Mouse (Mus musculus) regulatory T cell (primary cell): ENCODE data around the gene Nop14.

ENCODE experiments used
- in situ Hi-C: fragments of 300-600 bp; cut with MboI, MseI; formaldehyde crosslinking; loops from one replicate; pipeline ENCODE4 v1.15.1; 2025; ENCODE audit warnings: high pct_unique_total_duplicates

Nop14 gene

GRCm38 (mm10) chr5:34659686-34660590 lies at the start of gene Nop14, which contains the start of gene Grk4:
Gene Nop14, minus strand, starts transcription at chr5:34660148.
Gene Grk4, plus strand, starts transcription at chr5:34660379.
- in situ Hi-C loops = loop anchor here (5.0 kb wide), 1 partner anchor 138 kb away; no protein-coding TSS in a partner anchor

GRCm38 (mm10) chr5:34708436-34708835 lies 48.5 kb upstream of the Nop14 start:
- in situ Hi-C loops = loop anchor here (10.0 kb wide), 1 partner anchor 326 kb away; no protein-coding TSS in a partner anchor

GRCm38 (mm10) chr5:34695521-34695920 lies 35.6 kb upstream of the Nop14 start:
- in situ Hi-C loops = no loop called here

- in situ Hi-C loops = no loop called here
Measured at GRCm38 (mm10) chr5:34692782-34693181, 32.8 kb upstream of the Nop14 start.

- in situ Hi-C loops = no loop called here
Measured at GRCm38 (mm10) chr5:34689868-34690267, 29.9 kb upstream of the Nop14 start.

GRCm38 (mm10) chr5:34670280-34670679 lies 10.3 kb upstream of the Nop14 start:
- in situ Hi-C loops = no loop called here

- in situ Hi-C loops = no loop called here
Measured at GRCm38 (mm10) chr5:34669493-34669892, 9.5 kb upstream of the Nop14 start.

GRCm38 (mm10) chr5:34663231-34663630 lies 3.3 kb upstream of the Nop14 start:
- in situ Hi-C loops = no loop called here

GRCm38 (mm10) chr5:34661909-34662308 lies 2.0 kb upstream of the Nop14 start:
- in situ Hi-C loops = no loop called here

- in situ Hi-C loops = no loop called here
Measured at GRCm38 (mm10) chr5:34660591-34661130, 713 bp upstream of the Nop14 start.

GRCm38 (mm10) chr5:34657556-34657955 lies 2.4 kb downstream of the Nop14 start:
- in situ Hi-C loops = loop anchor here (5.0 kb wide), 1 partner anchor 135 kb away; no protein-coding TSS in a partner anchor

GRCm38 (mm10) chr5:34654881-34655280 lies 5.1 kb downstream of the Nop14 start:
- in situ Hi-C loops = loop anchor here (5.0 kb wide), 1 partner anchor 133 kb away; no protein-coding TSS in a partner anchor

GRCm38 (mm10) chr5:34652961-34653360 lies 7.0 kb downstream of the Nop14 start:
- in situ Hi-C loops = no loop called here

- in situ Hi-C loops = loop anchor here (5.0 kb wide), 2 partner anchors 100 to 300 kb away; no protein-coding TSS in a partner anchor
Measured at GRCm38 (mm10) chr5:34647581-34647980, 12.4 kb downstream of the Nop14 start.

- in situ Hi-C loops = no loop called here
Measured at GRCm38 (mm10) chr5:34642932-34643331, 17.0 kb downstream of the Nop14 start.

GRCm38 (mm10) chr5:34641991-34642390 lies 18.0 kb downstream of the Nop14 start:
- in situ Hi-C loops = no loop called here

- in situ Hi-C loops = no loop called here
Measured at GRCm38 (mm10) chr5:34637591-34638156, 22.3 kb downstream of the Nop14 start.

GRCm38 (mm10) chr5:34636481-34637287 lies 23.3 kb downstream of the Nop14 start, which contains the start of gene Mfsd10:
Gene Mfsd10, minus strand, starts transcription at chr5:34637212.
- in situ Hi-C loops = no loop called here

GRCm38 (mm10) chr5:34635665-34636192 lies 24.2 kb downstream of the Nop14 start:
- in situ Hi-C loops = no loop called here

GRCm38 (mm10) chr5:34634746-34635400 lies 25.1 kb downstream of the Nop14 start:
- in situ Hi-C loops = no loop called here
